Mouse (Mus musculus) liver, embryonic 14.5 days (tissue): Measurements from ENCODE around the gene Reln. TPM values are rescaled to one million over a fixed set of nuclear protein-coding genes. Genes with fewer than 3 reads are reported as not detected.

ENCODE experiments used
- ATAC-seq: fragments of 200-750 bp; cut with Nextera tagmentation; 2 replicates; pipeline ENCODE4 v1.8.0; 2017; ENCODE audit warnings: moderate number of reproducible peaks, mild to moderate bottlenecking, moderate library complexity; ENCODE audit not compliant: insufficient read depth
- DNase-seq, 3 experiments: peaks; one replicate each; pipeline ENCODE4 v3.0.0-alpha.2; 2012 to 2013; ENCODE audit warnings: low read depth in 3 of 3, low spot score in 3 of 3
- H3K27ac ChIP-seq: fragments of 300-500 bp; sonication (generic); 2 replicates; pipeline ENCODE4 v1.5.1; 2014; ENCODE audit warnings: moderate library complexity, mild to moderate bottlenecking, control low read depth, inconsistent platforms
- H3K27me3 ChIP-seq: fragments of 300-500 bp; sonication (generic); 2 replicates; pipeline ENCODE4 v1.6.1; 2014; ENCODE audit warnings: mild to moderate bottlenecking, low read length, moderate library complexity; ENCODE audit not compliant: control insufficient read depth, insufficient read depth
- H3K36me3 ChIP-seq: fragments of 300-500 bp; sonication (generic); replicated peaks from 2 replicates; pipeline ENCODE4 v1.6.1; 2014; ENCODE audit warnings: low read depth; ENCODE audit not compliant: control insufficient read depth, insufficient read depth
- H3K4me1 ChIP-seq, 2 experiments: fragments of 200-500 bp in 1 of 2; fragments of 300-500 bp in 1 of 2; sonication (generic) in 1 of 2; replicated peaks; 2 replicates each; pipeline ENCODE4 v1.6.1; 2012 to 2014; ENCODE audit warnings: antibody characterized with exemption in 1 of 2, inconsistent platforms in 1 of 2, low read length in 1 of 2; ENCODE audit not compliant: control insufficient read depth in 2 of 2, insufficient read depth in 2 of 2
- H3K4me2 ChIP-seq: fragments of 300-500 bp; sonication (generic); 2 replicates; pipeline ENCODE4 v1.6.1; 2014; ENCODE audit warnings: low read depth, mild to moderate bottlenecking, control low read depth, moderate library complexity
- H3K4me3 ChIP-seq, 2 experiments: fragments of 200-500 bp in 1 of 2; fragments of 300-500 bp in 1 of 2; sonication (generic) in 1 of 2; 2 replicates each; pipeline ENCODE4 v1.5.1; 2012 to 2014; ENCODE audit warnings: low read depth in 2 of 2, low read length in 2 of 2, mild to moderate bottlenecking in 2 of 2, control low read depth in 1 of 2, inconsistent platforms in 1 of 2, moderate library complexity in 1 of 2; ENCODE audit not compliant: insufficient read depth in 1 of 2
- H3K9ac ChIP-seq: fragments of 300-500 bp; sonication (generic); replicated peaks from 2 replicates; pipeline ENCODE4 v1.6.1; 2014; ENCODE audit warnings: mild to moderate bottlenecking, control low read depth, moderate library complexity
- H3K9me3 ChIP-seq: fragments of 300-500 bp; sonication (generic); 2 replicates; pipeline ENCODE4 v1.6.1; 2016; ENCODE audit warnings: low read length, mixed read lengths; ENCODE audit not compliant: control insufficient read depth
- CTCF ChIP-seq: IDR thresholded peaks from 2 replicates; pipeline ENCODE4 v1.5.1; 2016; ENCODE audit warnings: antibody characterized with exemption, low read depth, control low read depth
- EP300 ChIP-seq: IDR thresholded peaks from 2 replicates; pipeline ENCODE4 v1.6.1; 2016; ENCODE audit warnings: antibody characterized with exemption, low read depth
- WGBS: fragments of 180-500 bp; shearing (Covaris S2); extraction: QIAGEN DNeasy Blood & Tissue Kit; methylation state at CpG from one replicate; pipeline ENCODE4 v1.1.7; 2014; ENCODE audit not compliant: insufficient replicate concordance; 5-methylcytosine and 5-hydroxymethylcytosine counted together
- polyA plus RNA-seq, 2 experiments: library from polyadenylated mRNA; depleted of rRNA in 1 of 2; stranded (reverse) in 1 of 2; unstranded in 1 of 2; fragments of >200 nt; fragmentation: Nextera tagmentation in 1 of 2; extraction: Ambion mirVana in 1 of 2; gene quantifications; 2 replicates each; pipeline versions ENCODE4 v1.2.1 to v1.2.3; 2012 to 2014

Reln gene
- polyA plus RNA-seq, 2 experiments, result 25.7 to 38.7 TPM

GRCm38 (mm10) chr5:22014459-22014858 lies 330.0 kb downstream of the Reln start:
- no peak for DNase-seq
- Histone ChIP-seq H3K36me3 (no peaks in the 10 kb centered on the region), H3K4me1 (no peaks in the 10 kb centered on the region), H3K4me2 (no peak overlapping the region), H3K4me3 (no peak overlapping the region), H3K9ac (no peak overlapping the region), H3K9me3 (no peaks in the 10 kb centered on the region), H3K27me3 (no peaks in the 10 kb centered on the region), H3K27ac (no peak overlapping the region)
- no peak for TF ChIP-seq EP300
- TF ChIP-seq CTCF, result no peak
- no peak for ATAC-seq
- WGBS, result 66% methylated on average over 3 of the region's 3 CpGs

- WGBS, result 63% methylated on average over 8 of the region's 8 CpGs
Measured at GRCm38 (mm10) chr5:22009142-22009541, 335.4 kb downstream of the Reln start.

GRCm38 (mm10) chr5:22007304-22008059 lies 337.0 kb downstream of the Reln start:
- Histone ChIP-seq H3K9ac (no peak overlapping the region), H3K4me1 (peaks cover 0 to 3% of the 10 kb centered on the region in 2 experiments; a peak in 1 of 4 replicates), H3K36me3 (no peaks in the 10 kb centered on the region), H3K9me3 (no peaks in the 10 kb centered on the region), H3K4me3 (no peak overlapping the region), H3K27ac (no peak overlapping the region), H3K4me2 (no peak overlapping the region), H3K27me3 (no peaks in the 10 kb centered on the region)
- DNase-seq (no peak), ATAC-seq (no peak)
- TF ChIP-seq CTCF (no peak), EP300 (no peak)
- 44% methylated on average over 11 of the region's 11 CpGs for WGBS

More at GRCm38 (mm10) chr5:22009142-22009541, 335.4 kb downstream of the Reln start:
- Histone ChIP-seq H3K9me3 (no peaks in the 10 kb centered on the region), H3K9ac (no peak overlapping the region), H3K27me3 (no peaks in the 10 kb centered on the region), H3K27ac (no peak overlapping the region), H3K4me1 (peaks cover 0 to 3% of the 10 kb centered on the region in 2 experiments; a peak in 1 of 4 replicates), H3K4me3 (no peak overlapping the region), H3K36me3 (no peaks in the 10 kb centered on the region), H3K4me2 (no peak overlapping the region)
- ATAC-seq (no peak), DNase-seq (no peak)
- TF ChIP-seq EP300 (no peak), CTCF (no peak)

- Histone ChIP-seq H3K4me3 (no peak overlapping the region), H3K27me3 (no peaks in the 10 kb centered on the region), H3K4me2 (no peak overlapping the region), H3K9me3 (no peaks in the 10 kb centered on the region), H3K9ac (no peak overlapping the region), H3K36me3 (no peaks in the 10 kb centered on the region), H3K27ac (no peak overlapping the region), H3K4me1 (peaks cover 0 to 3% of the 10 kb centered on the region in 2 experiments; a peak in 1 of 4 replicates)
- WGBS, result 45% methylated on average over 4 of the region's 4 CpGs
- no peak for DNase-seq
- no peak for ATAC-seq
- TF ChIP-seq CTCF, result no peak
- no peak for TF ChIP-seq EP300
Measured at GRCm38 (mm10) chr5:22003858-22004257, 340.6 kb downstream of the Reln start.

GRCm38 (mm10) chr5:21987711-21988110 lies 356.8 kb downstream of the Reln start:
- ATAC-seq (no peak), DNase-seq (no peak)
- H3K9me3 ChIP-seq, result no peaks in the 10 kb centered on the region
- no peak overlapping the region for H3K27ac ChIP-seq
- H3K36me3 ChIP-seq, result no peaks in the 10 kb centered on the region
- no peak overlapping the region for H3K9ac ChIP-seq
- no peaks in the 10 kb centered on the region for H3K4me1 ChIP-seq
- H3K27me3 ChIP-seq, result no peaks in the 10 kb centered on the region
- no peak for TF ChIP-seq EP300
- TF ChIP-seq CTCF, result no peak
- 65% methylated on average over 5 of the region's 5 CpGs for WGBS
- no peak overlapping the region for H3K4me2 ChIP-seq
- H3K4me3 ChIP-seq, result no peak overlapping the region
